Mouse (Mus musculus) thymus, adult 2 months (tissue): ENCODE measurements around the gene Spata21.

Experiments used
- CTCF ChIP-seq: fragments of 200-500 bp; IDR thresholded peaks from 2 replicates; pipeline ENCODE4 v1.5.1; 2012; ENCODE audit warnings: mild to moderate bottlenecking, control low read depth, low read length, moderate library complexity, borderline replicate concordance; ENCODE audit not compliant: control insufficient read depth, poor library complexity, insufficient read depth; ENCODE audit errors: extremely low read depth
- POLR2A ChIP-seq: fragments of 200-500 bp; IDR thresholded peaks from 2 replicates; pipeline ENCODE4 v1.6.1; 2012; ENCODE audit warnings: mild to moderate bottlenecking, low read length, control low read depth, moderate library complexity; ENCODE audit not compliant: control insufficient read depth, poor library complexity, insufficient read depth; ENCODE audit errors: extremely low read depth

- TF ChIP-seq CTCF (no peak), POLR2A (no peak)
Measured at GRCm38 (mm10) chr4:141058835-141059234, 29.3 kb upstream of the Spata21 start.
